Mouse (Mus musculus) midbrain, embryonic 12.5 days (tissue): ENCODE measurements around the gene Elmo1. TPM values are rescaled to one million over a fixed set of nuclear protein-coding genes. Genes with fewer than 3 reads are reported as not detected.

Experiments used
- ATAC-seq: fragments of 200-750 bp; cut with Nextera tagmentation; 2 replicates; pipeline ENCODE4 v1.8.0; 2017; ENCODE audit warnings: low read depth, moderate TSS enrichment, moderate library complexity; ENCODE audit not compliant: low FRiP score
- H3K27ac ChIP-seq: fragments of 300-500 bp; sonication (generic); replicated peaks from 2 replicates; pipeline ENCODE4 v1.5.1; 2016; ENCODE audit warnings: mild to moderate bottlenecking
- H3K27me3 ChIP-seq: fragments of 300-500 bp; sonication (generic); 2 replicates; pipeline ENCODE4 v1.6.1; 2016; ENCODE audit warnings: mild to moderate bottlenecking
- H3K36me3 ChIP-seq: fragments of 300-500 bp; sonication (generic); 2 replicates; pipeline ENCODE4 v1.6.1; 2016
- H3K4me1 ChIP-seq: fragments of 300-500 bp; sonication (generic); 2 replicates; pipeline ENCODE4 v1.6.1; 2016
- H3K4me2 ChIP-seq: fragments of 300-500 bp; sonication (generic); replicated peaks from 2 replicates; pipeline ENCODE4 v1.6.1; 2016; ENCODE audit warnings: mild to moderate bottlenecking, moderate library complexity
- H3K4me3 ChIP-seq: fragments of 300-500 bp; sonication (generic); 2 replicates; pipeline ENCODE4 v1.5.1; 2016; ENCODE audit warnings: mild to moderate bottlenecking
- H3K9ac ChIP-seq: fragments of 300-500 bp; sonication (generic); replicated peaks from 2 replicates; pipeline ENCODE4 v1.6.1; 2016; ENCODE audit warnings: mild to moderate bottlenecking, moderate library complexity
- H3K9me3 ChIP-seq: fragments of 300-500 bp; sonication (generic); 2 replicates; pipeline ENCODE4 v1.6.1; 2016; ENCODE audit warnings: mild to moderate bottlenecking
- WGBS: fragments of 180-500 bp; shearing (Covaris S2); methylation state at CpG from one replicate; pipeline ENCODE4 v1.1.7; 2016; 5-methylcytosine and 5-hydroxymethylcytosine counted together
- polyA plus RNA-seq: library from polyadenylated mRNA; unstranded; fragments of >200 nt; fragmentation: Nextera tagmentation; extraction: Ambion mirVana; gene quantifications from 2 replicates; pipeline ENCODE4 v1.2.1, GENCODE M21; 2016

Gene Elmo1
- polyA plus RNA-seq, 1 experiment from 2014 or later = 25.5 TPM

GRCm38 (mm10) chr13:20063331-20063730 lies 27.1 kb upstream of the Elmo1 start:
- Histone ChIP-seq H3K36me3 (no peaks in the 10 kb centered on the region), H3K9me3 (no peaks in the 10 kb centered on the region), H3K4me3 (no peak overlapping the region), H3K9ac (no peak overlapping the region), H3K27me3 (no peaks in the 10 kb centered on the region), H3K27ac (no peak overlapping the region), H3K4me2 (no peak overlapping the region), H3K4me1 (no peaks in the 10 kb centered on the region)
- 87% methylated on average over 5 of the region's 5 CpGs for WGBS
- ATAC-seq = no peak

- H3K4me3 ChIP-seq = no peak overlapping the region
- no peak overlapping the region for H3K9ac ChIP-seq
- no peak overlapping the region for H3K4me2 ChIP-seq
- ATAC-seq = no peak
- no peak overlapping the region for H3K27ac ChIP-seq
- no peaks in the 10 kb centered on the region for H3K27me3 ChIP-seq
- H3K4me1 ChIP-seq = no peaks in the 10 kb centered on the region
- no peaks in the 10 kb centered on the region for H3K36me3 ChIP-seq
- no peaks in the 10 kb centered on the region for H3K9me3 ChIP-seq
Measured at GRCm38 (mm10) chr13:20072043-20072442, 18.4 kb upstream of the Elmo1 start.

- no peak overlapping the region for H3K9ac ChIP-seq
- no peaks in the 10 kb centered on the region for H3K27me3 ChIP-seq
- H3K27ac ChIP-seq = no peak overlapping the region
- 93% methylated on average over 5 of the region's 5 CpGs for WGBS
- no peak overlapping the region for H3K4me3 ChIP-seq
- H3K4me2 ChIP-seq = no peak overlapping the region
- H3K36me3 ChIP-seq = no peaks in the 10 kb centered on the region
- no peak for ATAC-seq
- no peaks in the 10 kb centered on the region for H3K4me1 ChIP-seq
- no peaks in the 10 kb centered on the region for H3K9me3 ChIP-seq
Measured at GRCm38 (mm10) chr13:20072994-20073393, 17.4 kb upstream of the Elmo1 start.

GRCm38 (mm10) chr13:20076521-20076920 lies 13.9 kb upstream of the Elmo1 start:
- H3K27ac ChIP-seq = no peak overlapping the region
- no peak overlapping the region for H3K4me2 ChIP-seq
- no peaks in the 10 kb centered on the region for H3K4me1 ChIP-seq
- no peak overlapping the region for H3K4me3 ChIP-seq
- WGBS = 91% methylated on average over 1 of the region's 1 CpGs
- no peaks in the 10 kb centered on the region for H3K36me3 ChIP-seq
- no peak for ATAC-seq
- H3K27me3 ChIP-seq = no peaks in the 10 kb centered on the region
- no peak overlapping the region for H3K9ac ChIP-seq
- no peaks in the 10 kb centered on the region for H3K9me3 ChIP-seq

- no peaks in the 10 kb centered on the region for H3K4me1 ChIP-seq
- WGBS = 90% methylated on average over 3 of the region's 3 CpGs
Measured at GRCm38 (mm10) chr13:20077237-20077636, 13.2 kb upstream of the Elmo1 start.

GRCm38 (mm10) chr13:20090711-20091603 lies 561 bp downstream of the Elmo1 start:
- peaks cover 14% of the 10 kb centered on the region for H3K27me3 ChIP-seq
- WGBS = under 1% methylated on average over 85 of the region's 93 CpGs
- ATAC-seq = peak; percentile 80

More at GRCm38 (mm10) chr13:20077237-20077636, 13.2 kb upstream of the Elmo1 start:
- Histone ChIP-seq H3K9ac (no peak overlapping the region), H3K27me3 (no peaks in the 10 kb centered on the region), H3K4me3 (no peak overlapping the region), H3K27ac (no peak overlapping the region), H3K36me3 (no peaks in the 10 kb centered on the region), H3K9me3 (no peaks in the 10 kb centered on the region), H3K4me2 (no peak overlapping the region)
- no peak for ATAC-seq

GRCm38 (mm10) chr13:20091604-20091926 lies 1.2 kb downstream of the Elmo1 start:
- peak; percentile 19; the same call in 1 of the 2 replicates for ATAC-seq
- Histone ChIP-seq H3K4me2 (peak overlapping the region; percentile 95), H3K36me3 (no peaks in the 10 kb centered on the region), H3K9me3 (no peaks in the 10 kb centered on the region), H3K27ac (no peak overlapping the region), H3K27me3 (peaks cover 14% of the 10 kb centered on the region), H3K4me3 (peak overlapping the region; percentile 81), H3K4me1 (0 out of 2 replicates have a peak, but pooled peaks cover 6% of the 10 kb centered on the region), H3K9ac (peak overlapping the region; percentile 77)
- 2% methylated on average over 9 of the region's 10 CpGs for WGBS

More at GRCm38 (mm10) chr13:20090711-20091603, 561 bp downstream of the Elmo1 start:
- H3K9me3 ChIP-seq = no peaks in the 10 kb centered on the region
- H3K4me2 ChIP-seq = peak overlapping the region; percentile 95
- H3K36me3 ChIP-seq = no peaks in the 10 kb centered on the region
- H3K4me3 ChIP-seq = peak overlapping the region; percentile 81
- H3K4me1 ChIP-seq = 0 out of 2 replicates have a peak, but pooled peaks cover 6% of the 10 kb centered on the region
- peak overlapping the region; percentile 77 for H3K9ac ChIP-seq
- H3K27ac ChIP-seq = peak overlapping the region; percentile 71

- Histone ChIP-seq H3K4me2 (no peak overlapping the region), H3K9me3 (no peaks in the 10 kb centered on the region), H3K4me3 (no peak overlapping the region), H3K4me1 (0 out of 2 replicates have a peak, but pooled peaks cover 6% of the 10 kb centered on the region), H3K9ac (no peak overlapping the region), H3K27me3 (peaks cover 14% of the 10 kb centered on the region), H3K36me3 (no peaks in the 10 kb centered on the region), H3K27ac (no peak overlapping the region)
- ATAC-seq = no peak
- WGBS = 82% methylated on average over 3 of the region's 3 CpGs
Measured at GRCm38 (mm10) chr13:20092301-20092700, 1.9 kb downstream of the Elmo1 start.

GRCm38 (mm10) chr13:20093307-20094045 lies 3.1 kb downstream of the Elmo1 start:
- Histone ChIP-seq H3K4me2 (no peak overlapping the region), H3K27ac (no peak overlapping the region), H3K4me1 (0 out of 2 replicates have a peak, but pooled peaks cover 6% of the 10 kb centered on the region), H3K9ac (no peak overlapping the region), H3K4me3 (no peak overlapping the region), H3K27me3 (peaks cover 14% of the 10 kb centered on the region), H3K36me3 (no peaks in the 10 kb centered on the region), H3K9me3 (no peaks in the 10 kb centered on the region)
- ATAC-seq = no peak
- 67% methylated on average over 19 of the region's 19 CpGs for WGBS

GRCm38 (mm10) chr13:20094916-20095700 lies 4.7 kb downstream of the Elmo1 start:
- H3K4me1 ChIP-seq = 0 out of 2 replicates have a peak, but pooled peaks cover 2% of the 10 kb centered on the region
- no peak overlapping the region for H3K27ac ChIP-seq
- H3K27me3 ChIP-seq = peaks cover 14% of the 10 kb centered on the region
- H3K9me3 ChIP-seq = no peaks in the 10 kb centered on the region
- no peak overlapping the region for H3K9ac ChIP-seq
- H3K4me3 ChIP-seq = no peak overlapping the region
- H3K36me3 ChIP-seq = no peaks in the 10 kb centered on the region
- WGBS = 95% methylated on average over 4 of the region's 4 CpGs
- no peak overlapping the region for H3K4me2 ChIP-seq
- no peak for ATAC-seq

- H3K4me1 ChIP-seq = no peaks in the 10 kb centered on the region
- no peaks in the 10 kb centered on the region for H3K9me3 ChIP-seq
- no peak for ATAC-seq
- WGBS = 48% methylated on average over 5 of the region's 5 CpGs
- no peak overlapping the region for H3K27ac ChIP-seq
- H3K9ac ChIP-seq = no peak overlapping the region
- H3K36me3 ChIP-seq = no peaks in the 10 kb centered on the region
- H3K27me3 ChIP-seq = peaks cover 11% of the 10 kb centered on the region
- H3K4me3 ChIP-seq = no peak overlapping the region
- no peak overlapping the region for H3K4me2 ChIP-seq
Measured at GRCm38 (mm10) chr13:20097006-20097617, 6.7 kb downstream of the Elmo1 start.
